Comparison of ENCODE assay signal across 15 mouse cellular contexts in genomic region chr4:123289038-123289437, GRCm38 (mm10). TPM values are rescaled to one million over a fixed set of nuclear protein-coding genes. Genes with fewer than 3 reads are reported as not detected.
"Had no signal": no experiment of that assay in that cellular context is flagged by ENCODE, and none has a peak within 500 bp of the region (broad histone marks: within the 10 kb centered on the region; RNA-seq: fewer than 3 reads in every experiment).

No protein-coding gene starts in this region.

- H3K9me3 ChIP-seq: limb, embryonic 12.5 days; neural tube, embryonic 13.5 days; stomach, embryonic 15.5 days had no signal

- H3K27me3 ChIP-seq: limb, embryonic 12.5 days; neural tube, embryonic 13.5 days; stomach, embryonic 15.5 days had no signal

- H3K9ac ChIP-seq: limb, embryonic 12.5 days; neural tube, embryonic 13.5 days; stomach, embryonic 15.5 days had no signal

- H3K4me2 ChIP-seq: limb, embryonic 12.5 days; neural tube, embryonic 13.5 days; stomach, embryonic 15.5 days had no signal

- H3K27ac ChIP-seq: layer of hippocampus, adult 2 months; limb, embryonic 12.5 days; neural tube, embryonic 13.5 days; stomach, embryonic 15.5 days had no signal

- H3K4me3 ChIP-seq: layer of hippocampus, adult 2 months; limb, embryonic 12.5 days; neural tube, embryonic 13.5 days; stomach, embryonic 15.5 days had no signal

- DNase-seq: kidney, adult 18-20 months; kidney, postnatal 4 days; lung, adult 2 months; lung, postnatal 36 days; midbrain, embryonic 14.5 days; right cerebral cortex, postnatal 14 days; thymus, postnatal 36 days had no signal

- ATAC-seq: lung, postnatal 0 days had no signal

RNA-seq across cellular contexts. Expression of gene Oxct2a, which starts 34.4 kb away (rescaled TPM):
- polyA plus RNA-seq: kidney, embryonic 14.5 days; limb, embryonic 12.5 days; liver, adult 2 months; lung, adult 2 months; lung, postnatal 0 days; midbrain, embryonic 14.5 days; neural tube, embryonic 13.5 days; stomach, embryonic 15.5 days; thymus, postnatal 0 days had no signal

RNA-seq across cellular contexts. Expression of gene Bmp8a, which starts 54.0 kb away (rescaled TPM):
- polyA plus RNA-seq: liver, adult 2 months had no signal
